Mouse (Mus musculus) R1 (cell line): Measurements from ENCODE around the gene Rasal2.

Experiments
- DNase-seq: peaks from one replicate; pipeline ENCODE4 v3.0.0-alpha.2; 2018; ENCODE audit warnings: low read depth, low spot score

The Rasal2 gene

DNA sequence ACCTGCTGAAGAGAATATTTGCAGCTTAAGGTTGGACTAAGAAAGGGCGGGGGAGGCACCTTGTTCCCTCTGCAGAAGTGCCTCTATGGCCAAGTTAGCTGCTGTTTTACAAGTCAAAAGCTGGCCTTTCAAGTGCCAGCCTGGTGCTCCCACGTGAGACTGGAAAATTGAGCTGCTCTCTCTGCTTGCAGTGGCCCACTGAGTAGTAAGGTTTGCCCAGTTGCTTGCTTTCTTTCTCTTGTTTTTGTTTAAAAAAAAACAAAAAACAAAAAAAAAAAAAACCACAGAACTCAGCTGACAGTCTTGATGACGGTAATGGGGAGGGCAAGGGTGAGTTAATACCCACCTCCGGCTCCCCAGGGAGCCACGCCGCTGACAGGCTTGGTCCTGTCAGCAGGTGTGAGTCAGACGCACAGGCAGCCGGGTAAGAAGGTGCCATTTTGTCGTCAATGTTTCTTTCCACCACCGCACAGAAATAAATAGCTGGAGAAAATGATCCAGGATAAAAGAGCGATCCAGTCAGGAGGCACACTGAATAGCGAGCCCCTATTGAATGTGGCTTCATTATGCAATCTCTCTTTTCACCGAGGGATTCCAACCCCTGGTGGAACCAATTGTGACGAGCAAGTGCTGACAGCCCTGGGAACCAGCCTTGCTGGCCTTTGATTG lies 27.7 kb upstream of the Rasal2 start:
- peak; percentile 40 for DNase-seq

GRCm38 (mm10) chr1:157439101-157439500 lies 26.7 kb upstream of the Rasal2 start:
- DNase-seq = no peak

DNA sequence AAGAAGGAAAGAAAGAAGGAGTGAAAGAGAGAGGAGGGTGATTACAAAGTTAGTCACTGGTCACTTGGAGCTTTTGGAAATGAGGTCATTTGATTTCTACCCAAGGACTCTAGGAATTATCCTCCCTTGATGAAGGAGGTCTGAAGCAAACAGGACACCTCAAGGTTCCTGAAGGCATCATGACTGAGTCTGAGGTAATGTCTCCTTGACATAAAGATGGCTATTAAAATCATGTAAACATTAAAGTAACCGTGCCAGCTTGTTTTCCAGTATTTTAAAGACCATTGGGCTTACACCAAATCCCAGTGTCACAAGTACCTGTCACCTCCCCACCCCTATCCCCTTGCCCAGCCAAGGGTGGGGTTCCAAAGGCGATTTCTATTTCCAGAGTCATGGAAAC lies 25.9 kb upstream of the Rasal2 start:
- no peak for DNase-seq

DNA sequence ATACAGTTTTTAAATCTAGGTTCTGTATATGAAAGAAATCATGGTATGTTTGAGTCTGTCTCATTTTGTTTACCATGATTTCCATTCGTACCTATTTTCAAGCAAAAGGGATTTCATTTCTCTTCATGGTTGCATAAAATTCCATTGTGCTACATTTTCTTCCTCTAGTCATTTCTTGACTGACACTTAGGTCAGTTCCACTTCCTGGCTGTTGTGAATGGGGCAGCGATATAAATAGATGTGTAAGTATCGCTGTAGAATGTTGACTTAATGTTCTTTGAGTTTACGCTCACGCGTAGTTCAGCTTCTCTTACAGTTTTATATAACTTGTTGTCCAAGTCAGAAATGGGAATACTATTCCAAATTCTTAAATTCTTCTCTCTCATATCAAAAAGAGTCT lies 23.5 kb upstream of the Rasal2 start:
- DNase-seq = no peak

- DNase-seq = no peak
Measured at GRCm38 (mm10) chr1:157434404-157434803, 22.0 kb upstream of the Rasal2 start.

- peak; percentile 39 for DNase-seq
Measured at GRCm38 (mm10) chr1:157433316-157433715, 20.9 kb upstream of the Rasal2 start.

DNA sequence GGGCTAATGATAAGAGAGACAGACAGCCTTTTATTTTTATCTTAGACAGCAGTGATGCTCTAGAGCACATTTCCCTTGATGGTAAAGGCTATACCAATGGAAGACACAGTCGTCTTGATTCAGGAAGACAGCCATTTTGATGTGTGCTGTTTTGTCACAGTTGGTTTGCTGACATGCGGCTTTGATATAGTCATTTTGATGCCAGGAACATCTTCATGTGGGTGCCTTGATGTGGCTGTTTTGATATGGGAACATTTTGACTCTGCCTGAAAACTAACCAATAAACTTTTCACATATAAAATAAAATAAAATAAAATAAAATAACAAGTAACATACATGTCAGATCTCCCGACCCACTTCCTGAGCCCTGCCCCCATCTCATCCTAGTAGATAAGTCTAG lies 16.0 kb upstream of the Rasal2 start:
- no peak for DNase-seq

GRCm38 (mm10) chr1:157427604-157428003 lies 15.2 kb upstream of the Rasal2 start:
- no peak for DNase-seq

GRCm38 (mm10) chr1:157426933-157427332 lies 14.5 kb upstream of the Rasal2 start:
- DNase-seq = no peak

GRCm38 (mm10) chr1:157425741-157426427 lies 13.5 kb upstream of the Rasal2 start:
- peak; percentile 67 for DNase-seq

GRCm38 (mm10) chr1:157417861-157418260 lies 5.5 kb upstream of the Rasal2 start:
- DNase-seq = peak; percentile 29

DNA sequence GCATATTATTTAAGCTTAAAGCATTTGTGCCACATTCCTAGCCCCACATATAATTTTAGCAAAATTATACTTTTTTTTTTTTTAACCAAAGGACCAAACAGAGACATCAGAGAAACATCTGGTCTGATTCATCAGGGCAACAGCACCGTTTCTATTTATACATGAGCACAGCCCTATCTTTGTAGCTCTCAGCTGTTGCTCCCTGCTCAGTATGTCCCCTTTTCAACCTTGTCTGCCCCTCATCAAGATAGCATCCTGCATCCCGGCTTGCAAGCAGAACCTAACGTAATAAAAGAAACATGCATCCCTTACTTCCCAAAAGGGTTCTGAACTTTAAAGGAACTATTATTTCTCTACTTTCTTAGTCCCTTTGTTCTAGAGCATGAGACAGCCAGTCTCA lies 5.0 kb upstream of the Rasal2 start:
- DNase-seq = no peak

GRCm38 (mm10) chr1:157416628-157417027 lies 4.2 kb upstream of the Rasal2 start:
- no peak for DNase-seq

- DNase-seq = peak; percentile 56
Measured at GRCm38 (mm10) chr1:157415771-157416170, 3.4 kb upstream of the Rasal2 start.

DNA sequence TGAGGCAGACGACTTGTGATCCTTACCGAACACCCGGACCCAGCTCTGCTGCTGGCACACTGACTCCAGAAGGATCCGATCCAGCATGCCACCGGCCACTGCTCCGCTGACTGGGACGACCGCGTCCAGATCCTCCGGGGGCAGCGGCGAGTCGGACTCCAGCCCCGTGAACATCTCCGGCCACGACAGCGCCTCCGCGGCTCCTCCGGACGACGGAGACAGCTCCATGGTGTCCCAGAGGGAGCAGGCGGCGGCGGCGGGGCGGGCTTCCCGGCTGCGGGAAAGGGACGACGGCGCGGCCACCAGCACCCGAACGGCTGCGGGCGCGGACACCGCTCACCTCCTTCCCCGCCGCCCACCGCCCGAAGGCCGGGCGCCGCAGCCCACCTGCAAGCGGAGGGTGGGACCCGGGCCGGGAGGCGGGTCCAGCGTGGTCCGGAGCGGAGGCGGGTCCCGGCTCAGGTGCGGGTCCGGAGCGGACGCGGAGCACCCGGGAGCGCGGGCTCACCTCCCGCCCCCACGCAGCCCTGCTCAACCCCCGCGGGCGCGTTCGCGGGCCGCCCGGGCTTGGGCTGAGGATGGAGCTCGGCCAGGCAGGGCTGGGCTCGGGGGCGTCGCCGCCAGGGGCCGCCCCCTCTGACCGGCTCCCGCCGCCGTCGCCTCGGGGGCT lies 549 bp downstream of the Rasal2 start:
- DNase-seq = peak; percentile 41

DNA sequence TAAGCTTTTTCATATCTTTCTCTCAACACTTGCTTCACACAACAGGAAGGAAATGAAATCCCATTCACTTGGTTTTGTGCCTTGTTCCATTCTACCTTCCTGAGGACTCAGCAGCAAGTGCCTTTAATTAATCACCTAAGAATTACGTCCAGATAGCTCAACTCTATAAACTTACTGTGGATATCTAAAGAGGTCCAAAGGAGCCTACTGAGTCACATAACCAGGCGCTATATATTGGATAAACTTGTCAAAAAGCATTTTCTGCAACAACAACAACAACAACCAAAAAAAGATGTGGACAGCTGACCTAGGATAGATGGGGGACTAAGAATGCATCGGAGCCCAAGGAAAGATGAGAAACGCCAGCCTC lies 1.1 kb downstream of the Rasal2 start:
- DNase-seq = no peak

GRCm38 (mm10) chr1:157410937-157411336 lies 1.5 kb downstream of the Rasal2 start:
- no peak for DNase-seq

DNA sequence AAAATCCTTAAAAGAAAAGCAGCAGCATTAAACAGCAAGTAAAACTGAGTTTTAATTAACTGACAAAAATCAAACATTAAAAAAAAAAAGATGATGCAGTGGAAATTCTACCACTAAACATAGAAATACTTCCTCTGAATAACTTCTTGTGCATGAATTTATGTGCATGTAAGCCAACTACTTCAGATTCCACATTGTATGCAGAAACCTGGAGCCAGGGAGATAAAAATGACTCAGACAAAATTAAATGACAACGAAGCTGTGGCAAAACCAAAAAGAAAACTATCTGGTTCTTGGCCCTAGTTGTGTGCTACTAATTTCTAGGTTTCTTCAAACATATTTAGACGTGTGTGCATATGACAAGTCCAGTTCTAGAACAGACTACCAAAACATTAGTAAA lies 2.7 kb downstream of the Rasal2 start:
- no peak for DNase-seq

GRCm38 (mm10) chr1:157388027-157388426 lies 24.4 kb downstream of the Rasal2 start:
- DNase-seq = no peak

GRCm38 (mm10) chr1:157380694-157381093 lies 31.7 kb downstream of the Rasal2 start:
- peak; percentile 16 for DNase-seq

DNA sequence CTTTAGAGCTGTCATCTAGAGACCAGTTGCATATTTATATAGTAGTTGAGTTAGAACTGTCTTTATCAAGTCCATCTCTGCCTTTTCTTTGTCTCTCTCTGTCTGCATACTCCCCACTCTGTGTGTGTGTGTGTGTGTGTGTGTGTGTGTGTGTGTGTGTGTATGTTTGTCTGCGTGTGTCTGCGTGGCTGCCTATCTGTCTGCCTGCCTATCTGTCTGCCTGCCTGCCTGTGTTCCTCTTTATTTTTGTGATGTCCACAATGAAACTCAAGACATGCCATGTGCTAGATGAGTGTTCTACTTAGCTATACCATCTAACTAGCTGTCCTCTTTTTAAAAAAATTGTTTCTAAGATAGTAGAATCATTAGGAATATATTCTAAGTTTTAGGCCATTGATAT lies 42.0 kb downstream of the Rasal2 start:
- no peak for DNase-seq

- DNase-seq = no peak
Measured at GRCm38 (mm10) chr1:157368316-157368715, 44.1 kb downstream of the Rasal2 start.

DNA sequence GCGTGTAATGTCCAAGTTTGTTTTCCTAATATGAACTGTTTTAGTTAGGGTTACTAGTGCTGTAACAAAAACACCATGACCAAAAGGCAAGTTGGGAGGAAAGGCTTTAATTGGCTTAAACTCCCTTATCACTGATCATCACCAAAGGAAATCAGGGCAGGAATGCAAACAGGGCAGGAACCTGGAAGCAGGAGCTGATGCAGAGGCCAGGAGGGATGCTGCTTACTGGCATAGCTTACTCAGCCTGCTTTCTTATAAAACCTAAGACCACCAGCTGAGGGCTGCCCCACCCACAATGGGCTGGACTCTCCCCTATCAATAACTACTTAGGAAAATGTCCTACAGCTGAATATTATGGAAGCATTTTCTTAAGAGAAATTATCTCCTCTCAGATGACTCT lies 65.7 kb downstream of the Rasal2 start:
- no peak for DNase-seq
